Mouse (Mus musculus) C2C12 (cell line): ENCODE results near the gene Mrps34.

Experiments used
- CEBPB ChIP-seq: IDR thresholded peaks from one replicate; pipeline ENCODE4 v1.6.1; 2011; ENCODE audit warnings: low read depth, mild to moderate bottlenecking, control low read depth, moderate library complexity
- CTCF ChIP-seq: IDR thresholded peaks from one replicate; pipeline ENCODE4 v1.5.1; 2011; ENCODE audit not compliant: control insufficient read depth, insufficient read depth, insufficient read length
- MAX ChIP-seq: IDR thresholded peaks from one replicate; pipeline ENCODE4 v1.6.1; 2011; ENCODE audit warnings: mild to moderate bottlenecking, control low read depth
- MYOD1 ChIP-seq: IDR thresholded peaks from one replicate; pipeline ENCODE4 v1.6.1; 2011; ENCODE audit warnings: low read depth; ENCODE audit not compliant: control insufficient read depth, insufficient read length
- USF1 ChIP-seq: IDR thresholded peaks from one replicate; pipeline ENCODE4 v1.6.1; 2011; ENCODE audit warnings: low read depth, mild to moderate bottlenecking, control low read depth, moderate library complexity

DNA sequence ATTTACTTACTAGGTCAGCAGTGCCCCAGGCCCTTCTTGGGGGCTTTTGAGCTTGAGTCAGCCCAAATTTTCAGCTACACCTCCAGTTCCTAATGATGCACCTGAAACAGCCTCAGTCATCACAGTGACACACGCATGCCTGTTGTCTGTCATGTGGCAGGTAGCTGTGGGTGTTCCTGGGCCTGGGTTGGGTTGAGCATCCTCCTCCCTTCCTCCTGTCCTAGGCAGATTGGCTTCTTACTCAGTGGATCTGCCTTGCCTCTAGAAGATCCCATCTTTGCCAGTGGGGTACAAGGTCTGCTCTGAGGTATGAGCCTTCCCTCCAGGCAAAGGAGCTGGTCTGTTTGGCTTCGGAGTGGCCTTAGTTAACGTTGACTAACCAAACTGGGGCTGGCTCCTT, 6.1 kb upstream of the Mrps34 start:
- TF ChIP-seq CTCF (no peak), MAX (no peak), CEBPB (no peak), MYOD1 (no peak), USF1 (no peak)
